Mouse (Mus musculus): ENCODE measurements at regions not wholly inside any gene's neighbourhood (a gene's known extent, or its start where the extent isn't known, plus 50 kb on each side); places are given as distances from the start of the nearest gene placed in this dataset.
A peak's percentile ranks its signal among the peaks of the same experiment; 100 is the strongest.

- TF ChIP-seq USF2 (IDR thresholded peaks at IDR 0.05; ENCODE audit: borderline replicate concordance in 1 of 2, insufficient read depth in 1 of 2, low read depth in 1 of 2, low read length in 2 of 2) (no peak), ELF1 (IDR thresholded peaks at IDR 0.05; ENCODE audit: low read depth, low read length) (no peak), GATA1 (IDR thresholded peaks at IDR 0.05; ENCODE audit: low read depth, low read length) (no peak), POLR2A (IDR thresholded peaks at IDR 0.05; ENCODE audit: control insufficient read depth in 1 of 2, insufficient read depth in 1 of 2, low read depth in 1 of 2, low read length in 2 of 2, poor library complexity in 1 of 2) (peak in 1 of 2 experiments; percentile 48; a peak in 1 of 4 replicates), CTCF (IDR thresholded peaks at IDR 0.05 in 2 of 3, conservative IDR thresholded peaks at IDR 0.05 in 1 of 3; ENCODE audit: control insufficient read depth in 1 of 3, insufficient read depth in 1 of 3, low read depth in 2 of 3, low read length in 3 of 3, poor library complexity in 1 of 3, severe bottlenecking in 1 of 3) (no peak), E2F4 (IDR thresholded peaks at IDR 0.05; ENCODE audit: borderline replicate concordance, low read depth, low read length) (peak; percentile 85; the same call in 1 of the 2 replicates), USF1 (IDR thresholded peaks at IDR 0.05; ENCODE audit: low read depth, low read length) (no peak), NELFE (IDR thresholded peaks at IDR 0.05; ENCODE audit: low read depth, low read length) (peak; percentile 27; the same call in 1 of the 2 replicates)
- no peak for DNase-seq (ENCODE audit: low read depth, low spot score)
- Histone ChIP-seq H3K36me3 (ENCODE audit: control insufficient read depth in 1 of 2, insufficient read depth in 2 of 2, low read length in 2 of 2) (peaks cover 0 to 17% of the 10 kb centered on the region in 2 experiments; a peak in 2 of 4 replicates), H3K27me3 (ENCODE audit: control insufficient read depth in 1 of 2, insufficient read depth in 2 of 2, low read length in 2 of 2) (no peaks in the 10 kb centered on the region), H3K27ac (ENCODE audit: control insufficient read depth, low read depth, low read length) (no peak overlapping the region), H3K79me2 (ENCODE audit: control insufficient read depth, insufficient read depth, low read length, poor library complexity) (peaks cover 11% of the 10 kb centered on the region), H3K9ac (ENCODE audit: control insufficient read depth, low read depth, low read length, poor library complexity, severe bottlenecking) (peak overlapping the region; percentile 75), H3K9me3 (replicated peaks; ENCODE audit: insufficient read depth, low read length) (no peaks in the 10 kb centered on the region), H3K4me3 (ENCODE audit: control insufficient read depth in 1 of 2, insufficient read depth in 1 of 2, low read depth in 2 of 2, low read length in 2 of 2) (peak overlapping the region; percentile 80 to 86), H3K4me1 (ENCODE audit: control insufficient read depth in 1 of 2, insufficient read depth in 2 of 2, low read length in 2 of 2) (peaks cover 2 to 7% of the 10 kb centered on the region in 2 experiments)
These were observed 62.6 kb upstream of the Cp start for GRCm38 (mm10) chr3:19894258-19894629.

DNA sequence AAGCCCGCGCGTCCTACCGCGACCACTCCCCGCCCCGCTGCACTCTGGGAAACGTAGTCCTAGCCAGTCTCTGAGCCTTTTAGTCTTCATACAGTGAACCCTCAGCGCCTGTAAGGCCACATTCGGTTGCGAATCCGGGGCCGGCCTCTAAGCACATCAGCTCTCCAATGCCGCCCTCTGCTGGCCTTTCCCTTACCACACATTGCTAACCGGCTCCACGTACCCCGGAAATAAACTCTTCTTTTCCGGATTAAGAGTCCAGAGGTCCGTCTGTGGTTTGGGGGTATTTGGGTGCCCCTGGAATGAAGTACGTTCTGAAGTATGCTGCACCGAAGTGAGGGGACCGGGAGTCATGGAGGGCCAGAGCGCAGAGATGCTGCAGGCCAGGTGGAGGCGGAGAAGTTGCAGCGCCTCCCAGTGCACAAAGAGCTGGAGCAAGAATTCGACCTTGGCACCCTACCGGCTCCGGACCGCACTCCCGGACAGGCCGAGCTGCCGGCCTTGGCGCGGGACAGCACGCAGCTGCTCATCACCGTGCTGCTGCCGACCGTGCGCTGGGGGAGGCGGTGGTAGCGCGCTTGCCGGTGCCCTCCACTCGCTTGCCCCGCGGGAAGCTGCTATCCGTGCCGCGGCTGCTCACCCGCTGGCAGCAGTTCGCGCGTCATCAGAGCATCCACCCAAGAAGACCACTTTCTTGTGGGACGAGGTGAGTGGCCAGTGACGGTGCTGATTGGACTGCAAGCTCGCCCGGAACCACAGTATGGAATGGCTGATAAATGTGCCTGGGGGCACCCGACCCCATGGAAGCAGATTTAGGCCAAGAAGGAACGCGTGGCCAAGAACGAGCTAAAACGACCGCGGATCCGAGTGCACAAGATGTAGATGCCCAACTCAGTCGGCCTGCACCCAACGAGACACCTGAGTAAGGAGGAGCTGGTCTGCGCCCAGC lies 62.0 kb upstream of the Cp start:
- H3K4me1 ChIP-seq (ENCODE audit: control insufficient read depth in 1 of 2, insufficient read depth in 2 of 2, low read length in 2 of 2), result peaks cover 2 to 7% of the 10 kb centered on the region in 2 experiments
- TF ChIP-seq ZNF384 (IDR thresholded peaks at IDR 0.05; ENCODE audit: low read depth, low read length), result no peak
- TF ChIP-seq NRF1 (IDR thresholded peaks at IDR 0.05; ENCODE audit: insufficient read depth, low read depth, low read length, poor library complexity, severe bottlenecking), result peak; percentile 41; the same call in 1 of the 2 replicates
- TF ChIP-seq CTCF (IDR thresholded peaks at IDR 0.05 in 2 of 3, conservative IDR thresholded peaks at IDR 0.05 in 1 of 3; ENCODE audit: control insufficient read depth in 1 of 3, insufficient read depth in 1 of 3, low read depth in 2 of 3, low read length in 3 of 3, poor library complexity in 1 of 3, severe bottlenecking in 1 of 3), result peak; percentile 49 to 92 (median 92)
- peak; percentile 79 for TF ChIP-seq ZC3H11A (IDR thresholded peaks at IDR 0.05; ENCODE audit: low read depth, low read length)
- TF ChIP-seq MYB (IDR thresholded peaks at IDR 0.05; ENCODE audit: low read depth, low read length), result no peak
- no peak for TF ChIP-seq UBTF (IDR thresholded peaks at IDR 0.05; ENCODE audit: borderline replicate concordance, insufficient read depth, low read depth, low read length)
- no peak for TF ChIP-seq USF2 (IDR thresholded peaks at IDR 0.05; ENCODE audit: borderline replicate concordance in 1 of 2, insufficient read depth in 1 of 2, low read depth in 1 of 2, low read length in 2 of 2)
- TF ChIP-seq TAL1 (IDR thresholded peaks at IDR 0.05; ENCODE audit: low read length), result no peak
- TF ChIP-seq MEF2A (IDR thresholded peaks at IDR 0.05; ENCODE audit: extremely low read depth, insufficient replicate concordance, low read depth, low read length, poor library complexity, severe bottlenecking), result no peak
- peak; percentile 26; the same call in 1 of the 2 replicates for TF ChIP-seq CHD2 (IDR thresholded peaks at IDR 0.05; ENCODE audit: low read length)
- TF ChIP-seq MXI1 (IDR thresholded peaks at IDR 0.05; ENCODE audit: low read depth, low read length), result peak; percentile 69; the same call in 1 of the 2 replicates
- no peak for TF ChIP-seq MAX (IDR thresholded peaks at IDR 0.05; ENCODE audit: low read length)
- no peak; the same call in 1 of the 2 replicates for TF ChIP-seq MYC (IDR thresholded peaks at IDR 0.05; ENCODE audit: low read depth, low read length)
- no peak for TF ChIP-seq ZKSCAN1 (IDR thresholded peaks at IDR 0.05; ENCODE audit: low read depth, low read length)
- TF ChIP-seq GATA1 (IDR thresholded peaks at IDR 0.05; ENCODE audit: low read depth, low read length), result no peak
- no peak for TF ChIP-seq JUND (IDR thresholded peaks at IDR 0.05; ENCODE audit: low read depth, low read length)
- peak; percentile 44 for TF ChIP-seq NELFE (IDR thresholded peaks at IDR 0.05; ENCODE audit: low read depth, low read length)
- TF ChIP-seq GABPA (IDR thresholded peaks at IDR 0.05; ENCODE audit: low read depth, low read length), result no peak
- peak; percentile 56 for TF ChIP-seq TCF12 (IDR thresholded peaks at IDR 0.05; ENCODE audit: low read depth, low read length)
- peak; percentile 55; the same call in 1 of the 2 replicates for TF ChIP-seq ELF1 (IDR thresholded peaks at IDR 0.05; ENCODE audit: low read depth, low read length)
- peak; percentile 85 for TF ChIP-seq SMC3 (IDR thresholded peaks at IDR 0.05; ENCODE audit: low read depth, low read length)
- TF ChIP-seq KAT2A (conservative IDR thresholded peaks at IDR 0.05; ENCODE audit: low read depth, low read length), result peak; percentile 64; the same call in 1 of the 2 replicates
- no peak for TF ChIP-seq ZMIZ1 (IDR thresholded peaks at IDR 0.05; ENCODE audit: low read depth, low read length)

More for the DNA sequence above, 62.0 kb upstream of the Cp start:
- H3K27ac ChIP-seq (ENCODE audit: control insufficient read depth, low read depth, low read length), result peak overlapping the region; percentile 13; the same call in 1 of the 2 replicates
- peaks cover 11% of the 10 kb centered on the region for H3K79me2 ChIP-seq (ENCODE audit: control insufficient read depth, insufficient read depth, low read length, poor library complexity)
- no peaks in the 10 kb centered on the region for H3K9me3 ChIP-seq (replicated peaks; ENCODE audit: insufficient read depth, low read length)
- peak overlapping the region; percentile 78 for H3K9ac ChIP-seq (ENCODE audit: control insufficient read depth, low read depth, low read length, poor library complexity, severe bottlenecking)
- H3K36me3 ChIP-seq (ENCODE audit: control insufficient read depth in 1 of 2, insufficient read depth in 2 of 2, low read length in 2 of 2), result peaks cover 0 to 17% of the 10 kb centered on the region in 2 experiments; a peak in 2 of 4 replicates
- DNase-seq (ENCODE audit: low read depth, low spot score), result peak; percentile 96
- H3K27me3 ChIP-seq (ENCODE audit: control insufficient read depth in 1 of 2, insufficient read depth in 2 of 2, low read length in 2 of 2), result no peaks in the 10 kb centered on the region
- peak overlapping the region; percentile 86 for H3K4me3 ChIP-seq (ENCODE audit: control insufficient read depth in 1 of 2, insufficient read depth in 1 of 2, low read depth in 2 of 2, low read length in 2 of 2)
